Mouse (Mus musculus): Measurements from ENCODE around the gene Tub. TPM values are rescaled to one million over a fixed set of nuclear protein-coding genes. Genes with fewer than 3 reads are reported as not detected.
A peak's percentile ranks its signal among the peaks of the same experiment; 100 is the strongest.

Tub gene
- total RNA-seq, 2 experiments from 2014 or later: 21.1 to 38.1 TPM

GRCm38 (mm10) chr7:108985934-108986708, 36.0 kb downstream of the Tub start:
- peak in 1 of 2 experiments; percentile 35 for DNase-seq

GRCm38 (mm10) chr7:108991207-108991606, 41.1 kb downstream of the Tub start:
- no peak for DNase-seq

- peak; percentile 39 to 62 for DNase-seq
Observed at GRCm38 (mm10) chr7:108993230-108993629, 43.1 kb downstream of the Tub start.

GRCm38 (mm10) chr7:108993881-108994291, 43.7 kb downstream of the Tub start:
- peak in 1 of 2 experiments; percentile 46 for DNase-seq

GRCm38 (mm10) chr7:108996156-108996555, 46.0 kb downstream of the Tub start:
- peak; percentile 36 to 60 for DNase-seq

- DNase-seq: peak in 1 of 2 experiments; percentile 42
Observed at GRCm38 (mm10) chr7:109000315-109000954, 50.3 kb downstream of the Tub start.

GRCm38 (mm10) chr7:109001971-109002370, 51.8 kb downstream of the Tub start:
- peak; percentile 35 to 39 for DNase-seq

GRCm38 (mm10) chr7:109003653-109004052, 53.5 kb downstream of the Tub start:
- DNase-seq: no peak

- DNase-seq: no peak
Observed at GRCm38 (mm10) chr7:109009260-109009659, 59.1 kb downstream of the Tub start.

GRCm38 (mm10) chr7:109010720-109011595, 60.8 kb downstream of the Tub start:
- DNase-seq: peak; percentile 40 to 68

- peak in 1 of 2 experiments; percentile 36 for DNase-seq
Observed at GRCm38 (mm10) chr7:109011596-109012180, 61.5 kb downstream of the Tub start.

- no peak for DNase-seq
Observed at GRCm38 (mm10) chr7:109012575-109012974, 62.4 kb downstream of the Tub start.

- DNase-seq: no peak
Observed at GRCm38 (mm10) chr7:109012998-109013625, 63.0 kb downstream of the Tub start.

- no peak for DNase-seq
Observed at GRCm38 (mm10) chr7:109014851-109015250, 64.7 kb downstream of the Tub start.

GRCm38 (mm10) chr7:109016378-109016923, 66.3 kb downstream of the Tub start:
- peak in 1 of 2 experiments; percentile 27 for DNase-seq

GRCm38 (mm10) chr7:109019243-109019642, 69.1 kb downstream of the Tub start:
- no peak for DNase-seq

- peak; percentile 72 to 79 for DNase-seq
Observed at GRCm38 (mm10) chr7:109021428-109021827, 71.3 kb downstream of the Tub start.

GRCm38 (mm10) chr7:109025743-109026142, 75.6 kb downstream of the Tub start:
- DNase-seq: no peak

- no peak for DNase-seq
Observed at GRCm38 (mm10) chr7:109026976-109027375, 76.8 kb downstream of the Tub start.

GRCm38 (mm10) chr7:109027721-109028120, 77.6 kb downstream of the Tub start:
- no peak for DNase-seq

- peak; percentile 41 to 60 for DNase-seq
Observed at GRCm38 (mm10) chr7:109028204-109028603, 78.1 kb downstream of the Tub start.
